Mouse (Mus musculus): ENCODE measurements around the gene Rassf3. TPM values are rescaled to one million over a fixed set of nuclear protein-coding genes. Genes with fewer than 3 reads are reported as not detected.

Rassf3 gene
- 14.0 and 19.6 TPM in 2 replicates for polyA plus RNA-seq (2012; rRNA removed; ENCODE audit: low replicate concordance)

GRCm38 (mm10) chr10:121476190-121476967, at the start of gene Rassf3:
TSS of gene Rassf3 (minus strand) at chr10:121476347.

GRCm38 (mm10) chr10:121364801-121365564, 111.2 kb downstream of the Rassf3 start, which contains the start of gene Gns:
TSS of gene Gns (plus strand) at chr10:121365090.

Other genes starting within 250 kb of the Rassf3 start
- 4.0 and 4.2 TPM in 2 replicates for gene Tbc1d30, start 125.1 kb downstream of the Rassf3 start, polyA plus RNA-seq (2012; rRNA removed; ENCODE audit: low replicate concordance)
- gene Gns, start 111.3 kb downstream of the Rassf3 start, polyA plus RNA-seq (2012; rRNA removed; ENCODE audit: low replicate concordance): 160 and 172 TPM in 2 replicates
- 3.6 and 5.2 TPM in 2 replicates for gene Tbk1, start 110.4 kb upstream of the Rassf3 start, polyA plus RNA-seq (2012; rRNA removed; ENCODE audit: low replicate concordance)
- 38.4 and 54.1 TPM in 2 replicates for gene Xpot, start 150.0 kb upstream of the Rassf3 start, polyA plus RNA-seq (2012; rRNA removed; ENCODE audit: low replicate concordance)
- 0.14 and 1.1 TPM in 2 replicates for gene D930020B18Rik, start 165.2 kb upstream of the Rassf3 start, polyA plus RNA-seq (2012; rRNA removed; ENCODE audit: low replicate concordance)